Mouse (Mus musculus) neural tube, embryonic 11.5 days (tissue): ENCODE data around the gene St6gal1. TPM values are rescaled to one million over a fixed set of nuclear protein-coding genes. Genes with fewer than 3 reads are reported as not detected.
"Not testable (repeated sequence)": the region's sequence is repeated elsewhere in the genome, so short reads cannot be mapped to it uniquely, and the experiment has no call there.

Experiments
- ATAC-seq: fragments of 200-750 bp; cut with Nextera tagmentation; 2 replicates; pipeline ENCODE4 v1.8.0; 2017; ENCODE audit warnings: moderate number of reproducible peaks, mild to moderate bottlenecking, moderate TSS enrichment, moderate library complexity; ENCODE audit not compliant: insufficient read depth, low FRiP score, low TSS enrichment
- DNase-seq: peaks from one replicate; pipeline ENCODE4 v3.0.0-alpha.2; 2015; ENCODE audit warnings: low spot score
- H3K27ac ChIP-seq: fragments of 300-500 bp; sonication (generic); 2 replicates; pipeline ENCODE4 v1.5.1; 2014; ENCODE audit warnings: low read depth, mild to moderate bottlenecking, low read length
- H3K27me3 ChIP-seq: fragments of 300-500 bp; sonication (generic); 2 replicates; pipeline ENCODE4 v1.6.1; 2014; ENCODE audit warnings: mild to moderate bottlenecking, low read length, mixed read lengths; ENCODE audit not compliant: control insufficient read depth, insufficient read depth
- H3K36me3 ChIP-seq: fragments of 300-500 bp; sonication (generic); 2 replicates; pipeline ENCODE4 v1.6.1; 2014; ENCODE audit warnings: mild to moderate bottlenecking, low read length, moderate library complexity, mixed read lengths; ENCODE audit not compliant: control insufficient read depth, insufficient read depth
- H3K4me1 ChIP-seq: fragments of 300-500 bp; sonication (generic); 2 replicates; pipeline ENCODE4 v1.6.1; 2014; ENCODE audit warnings: low read length, mixed read lengths; ENCODE audit not compliant: control insufficient read depth, insufficient read depth
- H3K4me2 ChIP-seq: fragments of 300-500 bp; sonication (generic); 2 replicates; pipeline ENCODE4 v1.6.1; 2014; ENCODE audit warnings: low read depth, mild to moderate bottlenecking, moderate library complexity
- H3K4me3 ChIP-seq: fragments of 300-500 bp; sonication (generic); 2 replicates; pipeline ENCODE4 v1.5.1; 2014; ENCODE audit warnings: low read depth, low read length
- H3K9ac ChIP-seq: fragments of 300-500 bp; sonication (generic); 2 replicates; pipeline ENCODE4 v1.6.1; 2014; ENCODE audit warnings: mild to moderate bottlenecking, low read length
- H3K9me3 ChIP-seq: fragments of 300-500 bp; sonication (generic); 2 replicates; pipeline ENCODE4 v1.6.1; 2016; ENCODE audit warnings: low read length; ENCODE audit not compliant: control insufficient read depth
- WGBS: fragments of 180-500 bp; shearing (Covaris S2); extraction: QIAGEN DNeasy Blood & Tissue Kit; methylation state at CpG from one replicate; pipeline ENCODE4 v1.1.7; 2014; 5-methylcytosine and 5-hydroxymethylcytosine counted together
- polyA plus RNA-seq: library from polyadenylated mRNA; unstranded; fragments of >200 nt; fragmentation: Nextera tagmentation; extraction: Ambion mirVana; gene quantifications from 2 replicates; pipeline ENCODE4 v1.2.1, GENCODE M21; 2014

The St6gal1 gene
- 36.3 and 39.7 TPM in 2 replicates for polyA plus RNA-seq

GRCm38 (mm10) chr16:23224671-23225068, at the start of gene St6gal1:
St6gal1 (plus strand) TSS chr16:23224740.
- WGBS, result under 1% methylated on average over 20 of the region's 20 CpGs
- no peaks in the 10 kb centered on the region for H3K36me3 ChIP-seq
- DNase-seq, result peak; percentile 85
- H3K9ac ChIP-seq, result peak within 1 kb of the TSS; percentile 98
- H3K9me3 ChIP-seq, result no peaks in the 10 kb centered on the region
- no peaks in the 10 kb centered on the region for H3K27me3 ChIP-seq
- peak; percentile 76 for ATAC-seq
- peak within 1 kb of the TSS; percentile 92 for H3K4me2 ChIP-seq
- peaks cover 11% of the 10 kb centered on the region for H3K4me1 ChIP-seq
- H3K27ac ChIP-seq, result peak within 1 kb of the TSS; percentile 87
- peak within 1 kb of the TSS; percentile 77 for H3K4me3 ChIP-seq

GRCm38 (mm10) chr16:23174855-23175254, 49.7 kb upstream of the St6gal1 start:
- no peak overlapping the region for H3K27ac ChIP-seq
- no peak for ATAC-seq
- H3K27me3 ChIP-seq, result no peaks in the 10 kb centered on the region
- H3K9ac ChIP-seq, result no peak overlapping the region
- no peak for DNase-seq
- no peaks in the 10 kb centered on the region for H3K9me3 ChIP-seq
- H3K4me3 ChIP-seq, result no peak overlapping the region
- no peaks in the 10 kb centered on the region for H3K4me1 ChIP-seq
- 92% methylated on average over 5 of the region's 5 CpGs for WGBS
- no peaks in the 10 kb centered on the region for H3K36me3 ChIP-seq
- H3K4me2 ChIP-seq, result no peak overlapping the region

GRCm38 (mm10) chr16:23175956-23176355, 48.6 kb upstream of the St6gal1 start:
- Histone ChIP-seq H3K4me1 (no peaks in the 10 kb centered on the region), H3K4me2 (no peak overlapping the region), H3K36me3 (no peaks in the 10 kb centered on the region), H3K27ac (no peak overlapping the region), H3K27me3 (no peaks in the 10 kb centered on the region), H3K4me3 (no peak overlapping the region), H3K9me3 (no peaks in the 10 kb centered on the region), H3K9ac (no peak overlapping the region)
- ATAC-seq, result no peak
- DNase-seq, result no peak
- WGBS, result 69% methylated on average over 3 of the region's 3 CpGs

- Histone ChIP-seq H3K4me2 (no peak overlapping the region), H3K4me3 (no peak overlapping the region), H3K27me3 (no peaks in the 10 kb centered on the region), H3K9ac (no peak overlapping the region), H3K27ac (no peak overlapping the region), H3K9me3 (no peaks in the 10 kb centered on the region), H3K36me3 (no peaks in the 10 kb centered on the region), H3K4me1 (no peaks in the 10 kb centered on the region)
- WGBS, result 88% methylated on average over 2 of the region's 2 CpGs
- DNase-seq (no peak), ATAC-seq (no peak)
Measured at GRCm38 (mm10) chr16:23177856-23178255, 46.7 kb upstream of the St6gal1 start.

- no peak overlapping the region for H3K4me3 ChIP-seq
- H3K4me1 ChIP-seq, result no peaks in the 10 kb centered on the region
- H3K27ac ChIP-seq, result no peak overlapping the region
- DNase-seq, result no peak
- H3K36me3 ChIP-seq, result no peaks in the 10 kb centered on the region
- ATAC-seq, result no peak
- 85% methylated on average over 5 of the region's 5 CpGs for WGBS
- H3K9me3 ChIP-seq, result no peaks in the 10 kb centered on the region
- H3K4me2 ChIP-seq, result no peak overlapping the region
- no peak overlapping the region for H3K9ac ChIP-seq
- H3K27me3 ChIP-seq, result no peaks in the 10 kb centered on the region
Measured at GRCm38 (mm10) chr16:23178796-23179195, 45.7 kb upstream of the St6gal1 start.

- H3K9me3 ChIP-seq, DNase-seq, H3K27me3 ChIP-seq, H3K4me3 ChIP-seq, H3K4me1 ChIP-seq, ATAC-seq, H3K9ac ChIP-seq, H3K36me3 ChIP-seq, H3K27ac ChIP-seq, H3K4me2 ChIP-seq: not testable (repeated sequence)
- WGBS, result 87% methylated on average over 18 of the region's 18 CpGs
Measured at GRCm38 (mm10) chr16:23179436-23179835, 45.1 kb upstream of the St6gal1 start.

GRCm38 (mm10) chr16:23181054-23181453, 43.5 kb upstream of the St6gal1 start:
- Histone ChIP-seq H3K4me1 (no peaks in the 10 kb centered on the region), H3K27me3 (no peaks in the 10 kb centered on the region), H3K36me3 (no peaks in the 10 kb centered on the region), H3K27ac (no peak overlapping the region), H3K9ac (no peak overlapping the region), H3K9me3 (no peaks in the 10 kb centered on the region), H3K4me2 (no peak overlapping the region), H3K4me3 (no peak overlapping the region)
- DNase-seq (no peak), ATAC-seq (no peak)
- 68% methylated on average over 4 of the region's 4 CpGs for WGBS

- ATAC-seq (no peak), DNase-seq (no peak)
- H3K9ac ChIP-seq, result no peak overlapping the region
- H3K36me3 ChIP-seq, result no peaks in the 10 kb centered on the region
- no peaks in the 10 kb centered on the region for H3K9me3 ChIP-seq
- H3K27ac ChIP-seq, result no peak overlapping the region
- no peaks in the 10 kb centered on the region for H3K27me3 ChIP-seq
- no peaks in the 10 kb centered on the region for H3K4me1 ChIP-seq
- WGBS, result 81% methylated on average over 3 of the region's 3 CpGs
- H3K4me2 ChIP-seq, result no peak overlapping the region
- H3K4me3 ChIP-seq, result no peak overlapping the region
Measured at GRCm38 (mm10) chr16:23181487-23181886, 43.1 kb upstream of the St6gal1 start.

GRCm38 (mm10) chr16:23181942-23182597, 42.5 kb upstream of the St6gal1 start:
- DNase-seq (no peak), ATAC-seq (no peak)
- no peak overlapping the region for H3K9ac ChIP-seq
- no peaks in the 10 kb centered on the region for H3K9me3 ChIP-seq
- H3K4me2 ChIP-seq, result no peak overlapping the region
- H3K27ac ChIP-seq, result no peak overlapping the region
- H3K4me1 ChIP-seq, result no peaks in the 10 kb centered on the region
- no peaks in the 10 kb centered on the region for H3K36me3 ChIP-seq
- no peaks in the 10 kb centered on the region for H3K27me3 ChIP-seq
- H3K4me3 ChIP-seq, result no peak overlapping the region
- 77% methylated on average over 1 of the region's 1 CpGs for WGBS
